Comparison of ENCODE assay signal across 40 mouse cellular contexts in genomic region chr3:6638151-6638550, GRCm38 (mm10). TPM values are rescaled to one million over a fixed set of nuclear protein-coding genes. Genes with fewer than 3 reads are reported as not detected.
"Had no signal": no experiment of that assay in that cellular context is flagged by ENCODE, and none has a peak within 500 bp of the region (broad histone marks: within the 10 kb centered on the region; RNA-seq: fewer than 3 reads in every experiment).

No protein-coding gene starts in this region.

RNA-seq across cellular contexts. Expression of gene 1700008P02Rik, which starts 17.9 kb away (rescaled TPM):
- total RNA-seq: left cerebral cortex, postnatal 10 days; left cerebral cortex, postnatal 14 days; left cerebral cortex, postnatal 25 days; left cerebral cortex, postnatal 36 days; left cerebral cortex, postnatal 4 days; liver, adult 2 months; megakaryocyte progenitor cell, adult 5-6 weeks; megakaryocyte, adult 5-6 weeks; megakaryocyte-erythroid progenitor cell, adult 5-6 weeks; midbrain, postnatal 0 days; monocyte, adult 5-6 weeks had no signal
- polyA plus RNA-seq: limb, embryonic 10.5 days; limb, embryonic 11.5 days; limb, embryonic 12.5 days; limb, embryonic 13.5 days; limb, embryonic 14.5 days; limb, embryonic 15.5 days; liver, adult 2 months; liver, embryonic 11.5 days; liver, embryonic 12.5 days; liver, embryonic 13.5 days; liver, embryonic 14.5 days; liver, embryonic 15.5 days; liver, embryonic 16.5 days; liver, postnatal 0 days; lung, adult 2 months; lung, embryonic 14.5 days; lung, embryonic 15.5 days; lung, embryonic 16.5 days; lung, postnatal 0 days; macrophage; midbrain, embryonic 10.5 days; midbrain, embryonic 11.5 days; midbrain, embryonic 12.5 days; midbrain, embryonic 13.5 days; midbrain, embryonic 14.5 days; midbrain, embryonic 15.5 days; midbrain, embryonic 16.5 days; midbrain, postnatal 0 days; myocyte; neural tube, embryonic 11.5 days; neural tube, embryonic 12.5 days had no signal
